Mouse (Mus musculus): Measurements from ENCODE around the gene Fam76a.

GRCm38 (mm10) chr4:132939421-132940127 lies 17.2 kb upstream of the Fam76a start:
- TF ChIP-seq GATA1 (IDR thresholded peaks at IDR 0.05; ENCODE audit: low read length) (no peak), TAL1 (IDR thresholded peaks at IDR 0.05; ENCODE audit: low read length) (no peak)
